Mouse (Mus musculus) hindbrain, embryonic 10.5 days (tissue): ENCODE measurements around the gene Gcfc2. TPM values are rescaled to one million over a fixed set of nuclear protein-coding genes. Genes with fewer than 3 reads are reported as not detected.

Source experiments
- DNase-seq: peaks from one replicate; pipeline ENCODE4 v3.0.0-alpha.2; 2017; ENCODE audit warnings: low spot score
- H3K27ac ChIP-seq: fragments of 300-500 bp; sonication (generic); 2 replicates; pipeline ENCODE4 v1.5.1; 2016; ENCODE audit warnings: mild to moderate bottlenecking, moderate library complexity
- H3K27me3 ChIP-seq: fragments of 300-500 bp; sonication (generic); 2 replicates; pipeline ENCODE4 v1.6.1; 2016; ENCODE audit warnings: mild to moderate bottlenecking; ENCODE audit not compliant: poor library complexity, insufficient read depth, severe bottlenecking
- H3K36me3 ChIP-seq: fragments of 300-500 bp; sonication (generic); 2 replicates; pipeline ENCODE4 v1.6.1; 2016; ENCODE audit warnings: mild to moderate bottlenecking, moderate library complexity
- H3K4me1 ChIP-seq: fragments of 300-500 bp; sonication (generic); replicated peaks from 2 replicates; pipeline ENCODE4 v1.6.1; 2016; ENCODE audit warnings: mild to moderate bottlenecking
- H3K4me3 ChIP-seq: fragments of 300-500 bp; sonication (generic); 2 replicates; pipeline ENCODE4 v1.5.1; 2016; ENCODE audit warnings: mild to moderate bottlenecking, moderate library complexity
- H3K9me3 ChIP-seq: fragments of 300-500 bp; sonication (generic); 2 replicates; pipeline ENCODE4 v1.6.1; 2016; ENCODE audit warnings: mild to moderate bottlenecking, moderate library complexity
- WGBS: fragments of 180-500 bp; shearing (Covaris S2); methylation state at CpG from one replicate; pipeline ENCODE4 v1.1.7; 2016; 5-methylcytosine and 5-hydroxymethylcytosine counted together
- polyA plus RNA-seq: library from polyadenylated mRNA; unstranded; fragments of >200 nt; fragmentation: Nextera tagmentation; extraction: Ambion mirVana; gene quantifications from 2 replicates; pipeline ENCODE4 v1.2.1, GENCODE M21; 2016

Gcfc2 gene
- polyA plus RNA-seq = 8.6 and 11.6 TPM in 2 replicates

DNA sequence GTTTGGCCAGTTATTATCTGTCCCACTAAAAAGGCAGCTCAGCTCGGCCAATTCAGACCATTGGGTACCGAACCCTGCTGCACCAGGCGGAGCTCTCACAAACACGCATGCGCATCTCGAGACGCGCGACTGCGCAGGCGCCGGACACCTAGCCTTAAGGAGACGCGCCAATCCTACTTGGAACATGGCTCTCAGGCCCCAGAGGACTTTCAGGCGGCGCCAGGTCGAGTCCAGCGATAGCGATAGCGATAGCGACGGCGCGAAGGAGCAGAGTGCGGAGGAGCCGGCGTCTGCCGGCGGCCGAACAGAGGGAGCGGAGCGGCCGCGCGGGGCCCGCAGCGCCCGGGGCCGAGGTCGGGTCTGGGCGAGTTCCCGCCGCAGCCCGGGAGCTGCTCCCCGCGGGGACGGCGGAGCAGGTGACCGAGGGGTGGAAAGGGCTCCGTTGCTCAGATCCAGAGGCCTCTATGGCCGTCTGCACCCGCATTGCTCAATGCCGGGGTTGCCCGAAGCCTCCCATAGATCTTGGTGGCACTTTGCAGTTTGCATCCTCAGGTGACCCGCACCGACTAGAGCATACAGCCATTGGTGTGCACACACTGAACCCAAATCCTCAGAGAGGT is at the start of gene Gcfc2:
Gcfc2 (plus strand) TSS at position 147 of the 620 bp plus-strand sequence.
- peak within 1 kb of the TSS; percentile 95 for H3K27ac ChIP-seq
- H3K4me1 ChIP-seq = peaks cover 14% of the 10 kb centered on the region
- H3K9me3 ChIP-seq = no peaks in the 10 kb centered on the region
- under 1% methylated on average over 56 of the region's 56 CpGs for WGBS
- H3K36me3 ChIP-seq = peaks cover 30% of the 10 kb centered on the region
- peak; percentile 95 for DNase-seq
- peak within 1 kb of the TSS; percentile 85 for H3K4me3 ChIP-seq
- H3K27me3 ChIP-seq = no peaks in the 10 kb centered on the region

DNA sequence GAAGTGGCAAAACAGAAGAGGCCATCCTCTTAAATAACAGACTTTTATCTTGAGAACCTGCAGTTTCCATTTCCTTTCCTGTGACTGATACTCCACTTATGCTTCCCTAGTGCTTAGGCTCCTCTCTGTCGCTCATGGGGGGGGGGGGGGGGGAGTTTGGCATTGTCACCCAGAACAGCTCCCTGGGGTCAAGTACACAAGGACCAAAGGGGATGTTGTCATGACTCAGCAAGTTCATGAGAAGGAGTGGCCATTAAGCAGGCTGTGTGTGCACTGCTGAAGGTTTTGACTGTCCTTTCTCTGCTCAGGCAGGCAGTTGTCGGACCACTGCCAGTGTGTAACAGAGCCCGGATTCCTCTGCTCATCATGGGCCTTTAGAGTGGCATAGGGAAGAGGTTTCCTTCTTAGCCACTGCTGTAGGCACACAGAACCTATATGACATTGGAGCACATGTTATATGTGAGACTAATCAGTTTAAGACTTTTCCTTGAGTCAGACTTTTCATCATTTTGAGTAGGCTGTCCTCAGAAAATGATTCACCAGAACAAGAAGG is 27.7 kb upstream of the Gcfc2 start:
- Histone ChIP-seq H3K9me3 (no peaks in the 10 kb centered on the region), H3K27ac (no peak overlapping the region), H3K4me3 (no peak overlapping the region), H3K27me3 (no peaks in the 10 kb centered on the region), H3K36me3 (no peaks in the 10 kb centered on the region), H3K4me1 (no peaks in the 10 kb centered on the region)
- no peak for DNase-seq
- WGBS = 63% methylated on average over 3 of the region's 3 CpGs

DNA sequence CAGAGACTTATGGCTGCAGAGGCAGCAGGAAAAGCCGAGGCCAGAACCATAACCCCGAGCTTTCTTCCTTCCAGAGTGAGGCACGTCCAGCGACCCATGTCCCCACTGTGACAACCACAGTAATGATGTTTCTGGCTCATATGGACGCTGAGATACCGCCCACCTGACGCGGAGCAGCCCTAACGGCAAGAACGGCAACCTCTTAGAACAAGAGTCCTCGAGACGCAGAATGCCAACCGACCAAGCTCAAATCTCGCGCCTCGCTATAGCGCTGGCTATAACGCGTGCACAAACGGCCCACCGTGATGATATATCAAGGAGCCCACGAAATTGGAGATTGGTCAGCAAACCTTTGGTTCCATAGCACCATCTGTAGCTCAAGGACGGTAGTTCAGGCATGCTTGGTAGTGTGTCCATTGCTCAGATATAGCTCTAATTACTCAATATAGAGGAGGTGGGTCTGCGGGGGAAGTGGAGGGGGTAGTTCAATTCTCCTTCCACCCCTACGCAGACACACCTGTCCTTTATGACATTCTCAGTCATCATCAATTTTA is 13.1 kb upstream of the Gcfc2 start:
- Histone ChIP-seq H3K4me1 (no peaks in the 10 kb centered on the region), H3K27ac (no peak overlapping the region), H3K9me3 (no peaks in the 10 kb centered on the region), H3K4me3 (no peak overlapping the region), H3K36me3 (no peaks in the 10 kb centered on the region), H3K27me3 (no peaks in the 10 kb centered on the region)
- no peak for DNase-seq
- WGBS = 87% methylated on average over 25 of the region's 25 CpGs

DNA sequence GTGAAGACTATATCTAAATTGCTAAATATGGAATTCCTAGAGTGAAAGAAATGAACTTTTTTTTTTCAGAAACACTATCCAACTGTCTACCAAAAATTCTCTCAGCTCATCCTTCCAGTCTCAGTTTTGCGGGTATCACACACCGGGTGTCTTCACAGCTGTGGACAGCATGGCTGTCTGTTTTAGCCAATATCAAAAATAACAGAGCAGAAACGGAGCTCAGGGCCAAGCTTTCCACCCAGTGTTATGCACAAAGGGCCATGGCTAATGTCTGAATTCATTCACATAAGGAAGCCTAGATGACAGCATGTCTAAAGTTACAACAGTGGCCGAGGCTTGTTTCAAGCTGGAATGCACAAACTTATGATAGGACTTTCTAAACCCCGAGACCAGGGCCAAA is 12.2 kb upstream of the Gcfc2 start:
- no peak for DNase-seq
- no peaks in the 10 kb centered on the region for H3K36me3 ChIP-seq
- no peaks in the 10 kb centered on the region for H3K27me3 ChIP-seq
- H3K27ac ChIP-seq = no peak overlapping the region
- WGBS = 89% methylated on average over 5 of the region's 5 CpGs
- H3K4me1 ChIP-seq = no peaks in the 10 kb centered on the region
- no peak overlapping the region for H3K4me3 ChIP-seq
- no peaks in the 10 kb centered on the region for H3K9me3 ChIP-seq

DNA sequence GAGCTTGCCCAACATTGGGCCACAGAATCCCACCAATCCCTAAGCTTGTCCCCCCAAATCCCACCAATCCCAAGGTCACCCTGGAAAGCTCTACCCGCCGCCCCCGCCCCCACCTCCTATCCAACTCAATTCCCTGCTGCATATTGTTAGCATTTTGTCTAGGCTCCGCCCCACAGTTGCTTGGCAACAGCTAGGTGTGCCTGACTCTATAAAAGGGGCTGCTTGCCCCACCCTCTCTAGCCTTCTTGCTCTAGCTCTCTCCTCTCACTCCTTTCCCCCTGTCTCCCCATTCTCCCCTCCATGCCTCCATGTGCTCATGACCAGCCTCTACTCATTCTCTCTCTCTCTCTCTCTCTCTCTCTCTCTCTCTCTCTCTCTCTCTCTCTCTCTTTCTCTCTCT is 11.8 kb upstream of the Gcfc2 start:
- WGBS = 83% methylated on average over 4 of the region's 4 CpGs

DNA sequence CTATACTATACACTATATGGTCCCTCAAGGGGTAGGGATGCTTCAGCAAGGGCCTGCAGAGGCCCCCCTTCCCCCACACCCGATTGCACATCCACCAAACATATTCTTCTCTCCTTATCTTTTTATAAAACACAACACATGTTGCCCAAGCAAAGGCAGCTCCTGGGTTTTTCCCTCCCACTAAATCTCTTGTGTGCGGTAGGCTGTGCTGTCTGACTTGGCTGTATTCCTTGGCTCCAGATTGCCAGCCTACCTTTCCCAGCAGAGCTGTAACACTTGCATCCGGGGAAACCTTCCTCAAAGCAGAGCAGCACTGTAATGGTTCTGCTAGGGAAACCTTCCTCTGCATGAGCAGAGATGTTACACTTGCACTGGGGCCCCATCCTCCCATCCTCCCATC is 11.3 kb upstream of the Gcfc2 start:
- 76% methylated on average over 3 of the region's 3 CpGs for WGBS
- H3K27me3 ChIP-seq = no peaks in the 10 kb centered on the region
- H3K27ac ChIP-seq = no peak overlapping the region
- H3K4me1 ChIP-seq = no peaks in the 10 kb centered on the region
- DNase-seq = no peak
- H3K36me3 ChIP-seq = no peaks in the 10 kb centered on the region
- H3K4me3 ChIP-seq = no peak overlapping the region
- no peaks in the 10 kb centered on the region for H3K9me3 ChIP-seq

More for the DNA sequence above, 11.8 kb upstream of the Gcfc2 start:
- Histone ChIP-seq H3K27me3 (no peaks in the 10 kb centered on the region), H3K27ac (no peak overlapping the region), H3K4me1 (no peaks in the 10 kb centered on the region), H3K9me3 (no peaks in the 10 kb centered on the region), H3K4me3 (no peak overlapping the region), H3K36me3 (no peaks in the 10 kb centered on the region)
- no peak for DNase-seq

DNA sequence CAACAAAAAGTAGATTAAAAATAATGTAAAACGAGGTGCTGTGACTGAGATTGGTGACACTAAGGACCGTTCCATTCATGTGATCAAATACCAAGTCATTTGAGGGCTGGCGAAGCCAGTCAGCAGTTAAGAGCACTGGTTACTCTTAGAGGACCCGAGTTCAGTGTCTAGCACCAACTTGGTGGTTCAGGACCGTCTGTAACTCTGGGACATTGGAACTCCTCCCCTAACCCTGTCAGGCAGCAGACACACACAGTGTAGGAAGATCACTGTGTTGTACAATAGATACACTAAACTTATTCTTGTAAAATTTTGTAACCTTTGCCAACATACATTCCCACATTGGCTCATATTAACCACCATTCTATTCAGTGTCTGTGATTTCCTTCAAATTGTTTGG is 835 bp downstream of the Gcfc2 start:
- Histone ChIP-seq H3K4me1 (peaks cover 14% of the 10 kb centered on the region), H3K27ac (peak overlapping the region; percentile 95), H3K9me3 (no peaks in the 10 kb centered on the region), H3K36me3 (peaks cover 35% of the 10 kb centered on the region), H3K27me3 (no peaks in the 10 kb centered on the region), H3K4me3 (peak overlapping the region; percentile 85)
- 17% methylated on average over 5 of the region's 5 CpGs for WGBS
- DNase-seq = no peak

GRCm38 (mm10) chr6:81929402-81929801 is 5.9 kb downstream of the Gcfc2 start:
- Histone ChIP-seq H3K27ac (no peak overlapping the region), H3K4me1 (peaks cover 9% of the 10 kb centered on the region), H3K36me3 (peaks cover 83% of the 10 kb centered on the region), H3K4me3 (no peak overlapping the region), H3K9me3 (peaks cover 6% of the 10 kb centered on the region; the same call in 1 of the 2 replicates), H3K27me3 (no peaks in the 10 kb centered on the region)
- no peak for DNase-seq
- WGBS = 90% methylated on average over 4 of the region's 4 CpGs

- H3K36me3 ChIP-seq = peaks cover 94% of the 10 kb centered on the region
- DNase-seq = no peak
- no peak overlapping the region for H3K4me3 ChIP-seq
- no peaks in the 10 kb centered on the region for H3K27me3 ChIP-seq
- WGBS = 95% methylated on average over 3 of the region's 3 CpGs
- H3K27ac ChIP-seq = no peak overlapping the region
- peaks cover 6% of the 10 kb centered on the region; the same call in 1 of the 2 replicates for H3K9me3 ChIP-seq
- no peaks in the 10 kb centered on the region for H3K4me1 ChIP-seq
Observed at GRCm38 (mm10) chr6:81933281-81933680, 9.8 kb downstream of the Gcfc2 start.

DNA sequence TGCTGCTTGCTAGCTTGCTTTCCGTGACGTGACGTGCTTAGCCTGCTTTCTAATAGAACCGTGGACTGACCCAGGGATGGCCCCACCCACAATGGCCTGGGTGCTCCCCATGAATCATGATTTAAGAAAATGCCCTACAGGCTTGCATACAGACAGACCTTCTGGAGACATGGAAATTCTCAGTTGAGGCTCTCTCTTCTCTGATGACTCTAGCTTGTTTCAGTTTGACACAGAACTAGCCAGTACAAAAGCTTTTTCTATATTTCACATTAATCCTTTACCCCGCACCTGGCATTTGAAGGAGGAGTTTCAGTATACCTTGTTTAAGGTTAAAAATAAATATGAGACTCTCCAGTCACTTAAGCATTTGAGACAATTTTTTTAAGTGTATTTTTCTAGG is 18.2 kb downstream of the Gcfc2 start:
- Histone ChIP-seq H3K27me3 (no peaks in the 10 kb centered on the region), H3K9me3 (no peaks in the 10 kb centered on the region), H3K4me3 (no peak overlapping the region), H3K27ac (no peak overlapping the region), H3K36me3 (peaks cover 100% of the 10 kb centered on the region), H3K4me1 (no peaks in the 10 kb centered on the region)
- no peak for DNase-seq
- 94% methylated on average over 5 of the region's 5 CpGs for WGBS

- DNase-seq = no peak
- peaks cover 100% of the 10 kb centered on the region for H3K36me3 ChIP-seq
- WGBS = 94% methylated on average over 2 of the region's 2 CpGs
Observed at GRCm38 (mm10) chr6:81943281-81943680, 19.8 kb downstream of the Gcfc2 start.

GRCm38 (mm10) chr6:81944432-81944831 is 21.0 kb downstream of the Gcfc2 start:
- no peak for DNase-seq
- Histone ChIP-seq H3K4me1 (no peaks in the 10 kb centered on the region), H3K27me3 (no peaks in the 10 kb centered on the region), H3K27ac (no peak overlapping the region), H3K9me3 (no peaks in the 10 kb centered on the region), H3K4me3 (no peak overlapping the region), H3K36me3 (peaks cover 100% of the 10 kb centered on the region)
- 87% methylated on average over 3 of the region's 3 CpGs for WGBS

More at GRCm38 (mm10) chr6:81943281-81943680, 19.8 kb downstream of the Gcfc2 start:
- H3K27ac ChIP-seq = no peak overlapping the region
- no peaks in the 10 kb centered on the region for H3K9me3 ChIP-seq
- H3K27me3 ChIP-seq = no peaks in the 10 kb centered on the region
- H3K4me3 ChIP-seq = no peak overlapping the region
- H3K4me1 ChIP-seq = no peaks in the 10 kb centered on the region

GRCm38 (mm10) chr6:81946906-81947305 is 23.4 kb downstream of the Gcfc2 start:
- Histone ChIP-seq H3K4me1 (no peaks in the 10 kb centered on the region), H3K9me3 (no peaks in the 10 kb centered on the region), H3K27me3 (no peaks in the 10 kb centered on the region), H3K27ac (no peak overlapping the region), H3K36me3 (peaks cover 100% of the 10 kb centered on the region), H3K4me3 (no peak overlapping the region)
- DNase-seq = no peak
- 95% methylated on average over 6 of the region's 6 CpGs for WGBS
